Mouse (Mus musculus): Measurements from ENCODE around the gene Vmn1r206.
"Not testable (repeated sequence)": the region's sequence is repeated elsewhere in the genome, so short reads cannot be mapped to it uniquely, and the experiment has no call there.

The Vmn1r206 gene

DNA sequence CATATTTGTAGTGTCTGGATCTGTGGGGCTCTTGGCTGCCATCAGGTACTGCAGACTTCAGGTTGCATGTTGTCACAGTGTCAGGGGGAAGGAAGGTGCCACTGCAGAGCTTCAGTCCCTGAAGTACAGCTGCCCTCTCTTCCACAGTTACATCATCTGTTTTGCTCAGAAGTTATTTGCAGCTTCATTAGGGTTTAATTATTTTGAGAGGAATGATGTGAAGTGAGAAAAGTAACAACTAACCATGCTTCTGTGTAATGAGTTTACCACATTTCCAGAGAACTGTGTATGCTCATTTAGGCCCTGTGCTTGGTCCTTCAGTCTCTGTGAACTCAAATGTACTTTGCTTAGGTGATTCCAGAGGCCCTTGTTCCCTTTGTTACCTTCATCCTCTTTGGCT lies at the start of gene Vmn1r206:
Gene Vmn1r206 (minus strand): TSS at position 101 of the 400 bp plus-strand sequence.
- ATAC-seq (ENCODE audit: insufficient number of reproducible peaks, low FRiP score, low TSS enrichment), result not testable (repeated sequence)

DNA sequence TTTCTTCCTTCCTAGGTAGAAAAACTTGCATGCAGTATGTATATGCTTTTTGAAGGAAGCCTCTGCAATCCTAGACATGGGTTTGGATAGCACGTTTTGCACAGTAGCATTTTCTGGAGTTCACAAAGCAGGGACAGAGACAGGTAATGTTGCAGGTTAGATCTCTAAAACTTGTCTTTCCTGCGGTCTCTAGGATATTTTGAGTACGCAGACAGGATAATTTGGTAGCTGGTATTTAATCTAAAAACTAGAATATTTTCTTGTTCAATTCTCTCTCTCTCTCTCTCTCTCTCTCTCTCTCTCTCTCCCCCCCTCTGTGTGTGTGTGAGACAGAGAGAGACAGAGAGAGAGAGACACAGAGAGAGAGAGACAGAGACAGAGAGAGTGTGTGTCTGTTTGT lies 31.2 kb downstream of the Vmn1r206 start, which contains the start of gene Vmn1r205:
Gene Vmn1r205 (minus strand): TSS at position 101 of the 400 bp plus-strand sequence.
- no peak for ATAC-seq (ENCODE audit: insufficient number of reproducible peaks, low FRiP score, low TSS enrichment)

DNA sequence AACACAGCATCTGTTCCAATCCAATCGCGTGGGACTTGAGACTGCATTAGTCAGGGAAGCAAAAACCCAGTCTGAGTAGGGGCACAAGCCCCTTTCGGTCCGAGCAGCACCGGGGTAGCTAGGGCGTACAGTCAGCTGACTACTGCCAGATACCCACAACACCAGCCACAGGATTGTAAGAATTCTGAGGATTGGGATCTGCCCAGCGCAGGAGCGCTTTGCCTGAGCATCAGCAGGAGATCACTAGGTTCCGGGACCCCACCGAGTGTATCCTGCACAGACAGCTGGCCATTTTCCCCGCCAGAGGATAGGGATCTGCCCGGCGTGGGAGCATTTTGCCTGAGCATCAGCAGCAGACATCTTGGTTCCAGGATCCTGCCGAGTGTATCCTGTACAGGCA lies 40.7 kb downstream of the Vmn1r206 start:
- ATAC-seq (ENCODE audit: insufficient number of reproducible peaks, low FRiP score, low TSS enrichment), result not testable (repeated sequence)

DNA sequence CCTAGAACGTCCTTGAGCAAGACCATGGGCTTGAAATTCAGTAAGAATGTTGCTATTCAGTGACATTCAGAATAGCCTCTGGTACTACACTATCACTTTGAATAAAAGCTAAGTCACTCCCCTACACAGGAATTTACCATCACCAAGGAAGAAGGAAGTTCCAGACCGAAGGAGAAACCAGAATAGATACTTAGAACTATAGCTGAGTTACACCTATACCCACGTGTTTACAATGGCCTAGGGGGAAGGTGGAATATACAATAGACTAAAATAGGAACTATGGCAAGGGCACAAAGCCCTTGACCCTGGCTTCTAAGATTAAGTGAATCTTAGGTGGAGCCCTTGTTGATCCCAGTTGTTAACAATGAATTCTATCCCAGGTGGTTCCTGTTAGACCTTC lies 49.1 kb downstream of the Vmn1r206 start:
- not testable (repeated sequence) for ATAC-seq (ENCODE audit: insufficient number of reproducible peaks, low FRiP score, low TSS enrichment)

Data from cerebellum, adult (tissue).